Comparison of ENCODE assay signal across 10 mouse cellular contexts in genomic region chr12:34674235-34674634, GRCm38 (mm10).
"Had no signal": no experiment of that assay in that cellular context is flagged by ENCODE, and none has a peak within 500 bp of the region (broad histone marks: within the 10 kb centered on the region; RNA-seq: fewer than 3 reads in every experiment).

No protein-coding gene starts in this region.

- DNase-seq: kidney, adult 2 months; kidney, postnatal 25 days; layer of hippocampus, adult 9-11 months; liver, embryonic 13.5 days; midbrain, embryonic 14.5 days; thymus, adult 18-20 months; thymus, postnatal 36 days had no signal

- H3K4me1 ChIP-seq: liver, embryonic 13.5 days; lung, embryonic 15.5 days had no signal

- H3K4me3 ChIP-seq: layer of hippocampus, adult 2 months; left cerebral cortex, adult 2 months; liver, embryonic 13.5 days; lung, embryonic 15.5 days had no signal
